Mouse (Mus musculus) layer of hippocampus, adult 18-20 months (tissue): ENCODE measurements around the gene Ublcp1. TPM values are rescaled to one million over a fixed set of nuclear protein-coding genes. Genes with fewer than 3 reads are reported as not detected.

ENCODE experiments used
- DNase-seq, 2 experiments: peaks; one replicate each; pipeline ENCODE4 v3.0.0; 2022; ENCODE audit warnings: low spot score in 2 of 2
- microRNA-seq, 2 experiments: library from miRNA; unstranded; fragments of <30 nt; microRNA quantifications; one replicate each; pipeline ENCODE4 v1.2.0; 2021
- total RNA-seq, 2 experiments: library from RNA; stranded (reverse); gene quantifications; 2 replicates each; pipeline ENCODE4 v1.2.3; 2021

The Ublcp1 gene
- total RNA-seq, 2 experiments from 2014 or later, result 46.7 to 49.2 TPM

- no peak for DNase-seq
These were observed 47.8 kb downstream of the Ublcp1 start for GRCm38 (mm10) chr11:44422337-44423111.

DNA sequence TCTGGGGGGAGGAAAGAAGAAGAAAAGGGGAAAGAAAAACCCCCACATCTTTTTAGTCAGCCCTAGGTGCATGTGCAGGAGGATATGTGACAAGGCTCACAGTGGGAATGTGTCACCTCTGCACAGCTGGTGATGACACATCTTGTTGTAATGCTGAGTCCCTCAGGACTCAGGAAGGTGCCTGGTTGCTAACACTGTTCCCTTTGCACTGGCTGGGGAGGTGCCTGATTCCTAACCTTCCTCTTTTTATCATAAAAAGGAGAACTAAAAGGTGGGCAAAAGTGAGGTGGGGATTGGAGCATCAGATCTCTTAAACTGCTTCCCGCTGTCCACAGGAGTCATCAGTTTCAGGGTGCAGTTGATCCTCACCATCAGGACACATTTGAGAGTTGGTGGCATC lies 52.9 kb downstream of the Ublcp1 start:
- no peak for DNase-seq

- DNase-seq, result no peak
These were observed 55.7 kb downstream of the Ublcp1 start for GRCm38 (mm10) chr11:44414605-44415004.

- no peak for DNase-seq
These were observed 56.9 kb downstream of the Ublcp1 start for GRCm38 (mm10) chr11:44413371-44413770.

DNA sequence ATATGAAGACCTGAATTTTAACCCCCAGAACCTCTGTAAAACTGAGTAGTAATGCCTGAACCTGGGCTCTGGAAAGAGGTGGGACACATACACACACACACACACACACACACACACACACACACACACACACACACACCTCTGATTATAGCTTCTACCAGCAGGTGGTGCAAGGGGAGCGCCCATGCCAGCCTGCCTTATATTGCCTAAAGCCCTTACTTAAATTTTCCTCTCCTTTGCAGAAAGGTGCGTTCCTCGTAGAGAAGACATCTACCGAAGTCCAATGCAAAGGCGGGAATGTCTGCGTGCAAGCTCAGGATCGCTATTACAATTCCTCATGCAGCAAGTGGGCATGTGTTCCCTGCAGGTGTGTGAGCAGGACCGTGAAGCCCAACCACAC lies 58.0 kb downstream of the Ublcp1 start:
- DNase-seq, result no peak

DNA sequence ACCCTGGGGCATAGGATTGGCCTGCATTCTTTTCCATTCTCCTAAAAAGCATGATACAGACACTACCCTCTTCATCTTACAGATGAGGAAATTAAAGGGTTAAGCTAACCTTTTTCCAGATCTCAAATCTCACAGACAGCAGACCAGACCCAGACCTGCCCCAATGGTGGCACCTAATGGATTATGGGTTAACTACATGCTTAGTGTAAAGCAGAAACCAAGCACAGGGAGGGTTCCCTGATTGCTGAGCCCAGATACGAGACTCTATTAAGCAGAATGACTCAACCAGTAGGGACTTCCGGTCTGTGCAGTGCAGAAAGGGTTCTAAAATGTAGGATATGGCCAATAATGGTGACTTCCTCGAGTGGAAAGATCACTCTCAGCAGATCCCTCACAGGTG lies 59.9 kb downstream of the Ublcp1 start:
- DNase-seq, result no peak

DNA sequence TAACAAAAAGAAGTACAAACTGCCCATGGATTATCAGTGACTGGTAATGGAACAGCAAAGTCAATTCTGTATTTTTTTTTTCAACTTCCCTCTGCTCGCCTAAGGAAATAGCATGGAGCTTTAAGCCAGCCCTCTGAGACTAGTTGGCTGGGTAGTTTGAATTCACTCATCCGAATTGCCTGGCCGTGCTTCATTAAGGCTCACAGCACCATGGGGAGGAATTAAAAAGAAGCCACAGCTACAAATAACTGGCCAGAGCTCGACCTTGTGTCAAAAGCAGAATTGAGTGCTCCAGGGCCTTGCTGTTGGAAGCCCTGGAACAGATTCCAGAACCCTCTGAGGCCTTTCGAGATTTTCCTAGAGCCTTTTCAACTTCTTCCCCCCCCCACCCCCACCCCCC lies 61.7 kb downstream of the Ublcp1 start:
- peak in 1 of 2 experiments; percentile 3 for DNase-seq

DNA sequence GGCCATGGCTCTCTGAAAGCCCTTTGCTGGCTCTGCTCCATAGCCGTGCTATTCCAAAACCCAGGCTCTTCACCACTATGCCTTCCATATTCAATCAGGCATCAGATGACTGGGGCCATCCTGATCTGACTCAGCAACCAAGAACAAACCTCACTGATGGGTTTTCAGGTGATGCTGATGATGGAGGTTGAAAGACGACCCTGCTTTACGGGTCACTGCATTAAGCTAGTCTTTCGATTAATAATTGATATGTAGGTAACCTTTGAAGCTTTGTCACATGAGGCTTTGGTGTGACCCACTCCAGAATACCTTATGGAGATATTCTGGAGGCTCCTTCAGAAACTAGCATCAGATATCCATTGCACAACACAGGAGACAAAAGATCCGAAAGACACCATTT lies 63.8 kb downstream of the Ublcp1 start:
- DNase-seq, result no peak

DNA sequence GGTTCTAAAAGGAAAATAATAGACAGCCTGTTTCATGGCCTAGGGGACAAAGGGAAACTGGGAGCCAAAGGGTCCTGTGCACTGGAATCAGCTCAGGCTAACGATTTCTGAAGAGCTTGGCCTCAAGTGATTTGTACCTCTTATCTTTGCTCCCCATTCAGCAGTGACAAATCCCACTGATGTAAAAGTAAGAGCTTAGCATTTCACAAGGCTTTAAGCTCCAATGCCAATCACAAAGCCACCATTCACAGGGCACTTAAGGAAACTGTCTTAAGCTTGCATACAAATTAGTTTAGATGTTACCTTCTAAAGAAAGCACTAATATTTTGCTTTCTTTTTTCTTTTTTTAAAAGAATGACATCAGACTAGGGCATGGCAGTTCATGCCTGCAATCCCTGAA lies 64.3 kb downstream of the Ublcp1 start:
- DNase-seq, result no peak

GRCm38 (mm10) chr11:44405113-44405512 lies 65.2 kb downstream of the Ublcp1 start:
- no peak for DNase-seq

Small RNA genes lying within 50 kb of the gene (microRNA-seq; reads per million reads assigned to microRNA genes)
- 0 reads per million in 2 experiments for gene Gm22121

Other genes starting within 250 kb of the Ublcp1 start
- not detected for gene Il12b, start 70.4 kb downstream of the Ublcp1 start, total RNA-seq
- 100 to 1,000 TPM in 1 of 2 experiments, 10 to 100 TPM in 1; 87.0 to 107 TPM for gene Rnf145, start 48.5 kb upstream of the Ublcp1 start, total RNA-seq
- gene Ebf1, start 146.8 kb upstream of the Ublcp1 start, total RNA-seq, result 1 to 10 TPM; 2.7 TPM